Mouse (Mus musculus): ENCODE measurements around the gene Slc38a1.

DNA sequence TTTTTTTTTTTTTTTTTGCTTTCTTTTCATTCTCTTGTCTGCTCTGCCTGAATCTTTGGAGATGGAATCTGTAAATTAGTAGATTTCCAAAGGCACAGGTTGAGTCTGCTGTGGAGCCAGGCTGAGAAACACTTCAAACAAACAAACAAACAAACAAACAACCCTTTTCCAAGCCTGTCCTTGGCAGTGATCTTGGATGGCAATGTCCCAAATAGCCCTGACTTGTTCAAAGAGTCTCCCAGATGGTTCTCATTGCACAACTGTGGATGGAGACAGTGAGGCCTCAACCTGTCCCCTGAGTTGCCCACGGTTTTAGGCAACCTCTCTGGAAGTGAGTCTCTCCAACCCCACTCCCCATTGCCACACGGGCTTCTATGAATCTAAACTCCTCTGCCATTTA, 4.1 kb downstream of the Slc38a1 start:
- TF ChIP-seq POLR2A (IDR thresholded peaks at IDR 0.05; ENCODE audit: borderline replicate concordance, insufficient read depth, low read length) (no peak), CTCF (IDR thresholded peaks at IDR 0.05; ENCODE audit: borderline replicate concordance, insufficient read depth, low read depth, low read length) (no peak)

All from cerebellum, adult 2 months (tissue).